Mouse (Mus musculus) myocyte (in vitro differentiated cells): ENCODE measurements at regions not wholly inside any gene's neighbourhood (a gene's known extent, or its start where the extent isn't known, plus 50 kb on each side); places are given as distances from the start of the nearest gene placed in this dataset.

Experiments used
- H3K27me3 ChIP-seq: one replicate; pipeline ENCODE4 v1.6.1; 2011; ENCODE audit not compliant: control insufficient read depth, insufficient read depth, insufficient read length
- H3K36me3 ChIP-seq: one replicate; pipeline ENCODE4 v1.6.1; 2011; ENCODE audit not compliant: control insufficient read depth, insufficient read depth
- H3K4me2 ChIP-seq: one replicate; pipeline ENCODE4 v1.6.1; 2011; ENCODE audit warnings: low read depth, control low read depth
- H3K4me3 ChIP-seq: one replicate; pipeline ENCODE4 v1.5.1; 2011; ENCODE audit warnings: mild to moderate bottlenecking, control low read depth, moderate library complexity
- H3K79me2 ChIP-seq: one replicate; pipeline ENCODE4 v1.6.1; 2011; ENCODE audit not compliant: control insufficient read depth, insufficient read depth
- H3ac ChIP-seq: one replicate; pipeline ENCODE4 v1.6.1; 2011; ENCODE audit not compliant: control insufficient read depth, insufficient read length
- CEBPB ChIP-seq: IDR thresholded peaks from 2 replicates; pipeline ENCODE4 v1.6.1; 2011; ENCODE audit warnings: mild to moderate bottlenecking, moderate library complexity; ENCODE audit not compliant: poor library complexity, insufficient read depth, severe bottlenecking
- E2F4 ChIP-seq: IDR thresholded peaks from one replicate; pipeline ENCODE4 v1.6.1; 2011; ENCODE audit warnings: mild to moderate bottlenecking, control low read depth, moderate library complexity; ENCODE audit not compliant: insufficient read depth
- MAX ChIP-seq: IDR thresholded peaks from one replicate; pipeline ENCODE4 v1.6.1; 2011; ENCODE audit warnings: low read depth, mild to moderate bottlenecking, control low read depth
- MYOD1 ChIP-seq, 3 experiments: IDR thresholded peaks; one replicate each; pipeline ENCODE4 v1.6.1; 2011; ENCODE audit warnings: control low read depth in 2 of 3, low read depth in 2 of 3, mild to moderate bottlenecking in 2 of 3, moderate library complexity in 1 of 3; ENCODE audit not compliant: insufficient read length in 2 of 3, control insufficient read depth in 1 of 3
- MYOG ChIP-seq, 3 experiments: IDR thresholded peaks; one replicate each; pipeline ENCODE4 v1.6.1; 2011; ENCODE audit warnings: control low read depth in 2 of 3, low read depth in 2 of 3, mild to moderate bottlenecking in 2 of 3; ENCODE audit not compliant: insufficient read length in 2 of 3, control insufficient read depth in 1 of 3, insufficient read depth in 1 of 3
- POLR2A ChIP-seq: IDR thresholded peaks from one replicate; pipeline ENCODE4 v1.6.1; 2011; ENCODE audit warnings: low read depth, mild to moderate bottlenecking, control low read depth, moderate library complexity; ENCODE audit not compliant: insufficient read length
- POLR2AphosphoS2 ChIP-seq: IDR thresholded peaks from one replicate; pipeline ENCODE4 v1.6.1; 2011; ENCODE audit warnings: low read depth, control low read depth; ENCODE audit not compliant: insufficient read length
- REST ChIP-seq: IDR thresholded peaks from one replicate; pipeline ENCODE4 v1.6.1; 2011; ENCODE audit warnings: mild to moderate bottlenecking, control low read depth, moderate library complexity; ENCODE audit not compliant: insufficient read depth, insufficient read length
- SRF ChIP-seq: IDR thresholded peaks from one replicate; pipeline ENCODE4 v1.6.1; 2011; ENCODE audit warnings: low read depth; ENCODE audit not compliant: control insufficient read depth, insufficient read length
- TCF12 ChIP-seq: IDR thresholded peaks from one replicate; pipeline ENCODE4 v1.6.1; 2011; ENCODE audit warnings: mild to moderate bottlenecking, control low read depth; ENCODE audit not compliant: poor library complexity, insufficient read depth, severe bottlenecking
- TCF3 ChIP-seq: IDR thresholded peaks from one replicate; pipeline ENCODE4 v1.6.1; 2011; ENCODE audit warnings: low read depth, control low read depth; ENCODE audit not compliant: insufficient read length
- USF1 ChIP-seq: IDR thresholded peaks from one replicate; pipeline ENCODE4 v1.6.1; 2011; ENCODE audit warnings: low read depth, mild to moderate bottlenecking, control low read depth, moderate library complexity

- no peak overlapping the region for H3K4me3 ChIP-seq
- H3K27me3 ChIP-seq: no peaks in the 10 kb centered on the region
- H3ac ChIP-seq: no peak overlapping the region
- no peaks in the 10 kb centered on the region for H3K79me2 ChIP-seq
- no peak overlapping the region for H3K4me2 ChIP-seq
- TF ChIP-seq REST: no peak
- no peak for TF ChIP-seq E2F4
- TF ChIP-seq USF1: no peak
- TF ChIP-seq MYOD1 (IDR thresholded peaks at IDR 0.05; ENCODE audit: control insufficient read depth in 1 of 3, insufficient read length in 2 of 3, low read depth in 2 of 3): no peak
- TF ChIP-seq TCF12: no peak
- TF ChIP-seq MYOG (IDR thresholded peaks at IDR 0.05; ENCODE audit: control insufficient read depth in 1 of 3, insufficient read depth in 1 of 3, insufficient read length in 2 of 3, low read depth in 2 of 3): no peak
- TF ChIP-seq POLR2AphosphoS2: no peak
- TF ChIP-seq TCF3: no peak
- TF ChIP-seq MAX: no peak
- TF ChIP-seq POLR2A: no peak
- TF ChIP-seq SRF: no peak
- TF ChIP-seq CEBPB: no peak
- H3K36me3 ChIP-seq: no peaks in the 10 kb centered on the region
These were observed 249.2 kb upstream of the Cdh4 start for GRCm38 (mm10) chr2:179192906-179193496.

GRCm38 (mm10) chr2:179193507-179194160, 248.6 kb upstream of the Cdh4 start:
- H3K4me2 ChIP-seq: no peak overlapping the region
- H3K27me3 ChIP-seq: no peaks in the 10 kb centered on the region
- TF ChIP-seq REST (peak; percentile 58), TCF12 (no peak)
- no peak overlapping the region for H3ac ChIP-seq
- H3K79me2 ChIP-seq: no peaks in the 10 kb centered on the region
- H3K4me3 ChIP-seq: no peak overlapping the region
- H3K36me3 ChIP-seq: no peaks in the 10 kb centered on the region

DNA sequence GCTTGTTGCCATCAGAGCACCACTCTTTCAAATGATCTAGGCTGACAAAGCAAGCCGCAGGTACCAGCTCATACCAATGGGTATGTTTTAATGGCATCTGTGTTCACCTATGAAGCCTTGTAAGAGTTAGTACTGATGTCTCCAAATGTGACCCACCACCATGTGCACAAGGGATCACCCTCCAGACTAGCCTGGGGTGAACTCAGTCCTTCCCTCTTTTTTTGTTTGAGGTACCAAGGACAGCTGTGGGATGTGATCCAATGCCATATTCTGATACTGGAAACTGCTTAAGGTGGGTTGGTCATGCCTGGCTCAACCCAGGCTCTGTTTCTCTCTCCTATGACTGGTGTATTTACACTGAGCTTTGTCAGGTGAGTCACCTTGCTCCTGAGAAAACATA, 244.8 kb upstream of the Cdh4 start:
- no peak overlapping the region for H3K4me2 ChIP-seq
- no peaks in the 10 kb centered on the region for H3K27me3 ChIP-seq
- TF ChIP-seq POLR2A (no peak), SRF (no peak), REST (no peak), MYOG (IDR thresholded peaks at IDR 0.05; ENCODE audit: control insufficient read depth in 1 of 3, insufficient read depth in 1 of 3, insufficient read length in 2 of 3, low read depth in 2 of 3) (no peak), E2F4 (no peak), MYOD1 (IDR thresholded peaks at IDR 0.05; ENCODE audit: control insufficient read depth in 1 of 3, insufficient read length in 2 of 3, low read depth in 2 of 3) (no peak), TCF3 (no peak), MAX (no peak), CEBPB (no peak), POLR2AphosphoS2 (no peak), TCF12 (no peak), USF1 (no peak)
- H3K79me2 ChIP-seq: no peaks in the 10 kb centered on the region
- H3K36me3 ChIP-seq: no peaks in the 10 kb centered on the region
- no peak overlapping the region for H3K4me3 ChIP-seq
- no peak overlapping the region for H3ac ChIP-seq

- no peak overlapping the region for H3ac ChIP-seq
- no peaks in the 10 kb centered on the region for H3K27me3 ChIP-seq
- H3K4me2 ChIP-seq: no peak overlapping the region
- no peaks in the 10 kb centered on the region for H3K79me2 ChIP-seq
- no peaks in the 10 kb centered on the region for H3K36me3 ChIP-seq
- no peak overlapping the region for H3K4me3 ChIP-seq
- TF ChIP-seq POLR2AphosphoS2: no peak
- peak; percentile 64 for TF ChIP-seq REST
These were observed 241.7 kb upstream of the Cdh4 start for GRCm38 (mm10) chr2:179200495-179200894.

DNA sequence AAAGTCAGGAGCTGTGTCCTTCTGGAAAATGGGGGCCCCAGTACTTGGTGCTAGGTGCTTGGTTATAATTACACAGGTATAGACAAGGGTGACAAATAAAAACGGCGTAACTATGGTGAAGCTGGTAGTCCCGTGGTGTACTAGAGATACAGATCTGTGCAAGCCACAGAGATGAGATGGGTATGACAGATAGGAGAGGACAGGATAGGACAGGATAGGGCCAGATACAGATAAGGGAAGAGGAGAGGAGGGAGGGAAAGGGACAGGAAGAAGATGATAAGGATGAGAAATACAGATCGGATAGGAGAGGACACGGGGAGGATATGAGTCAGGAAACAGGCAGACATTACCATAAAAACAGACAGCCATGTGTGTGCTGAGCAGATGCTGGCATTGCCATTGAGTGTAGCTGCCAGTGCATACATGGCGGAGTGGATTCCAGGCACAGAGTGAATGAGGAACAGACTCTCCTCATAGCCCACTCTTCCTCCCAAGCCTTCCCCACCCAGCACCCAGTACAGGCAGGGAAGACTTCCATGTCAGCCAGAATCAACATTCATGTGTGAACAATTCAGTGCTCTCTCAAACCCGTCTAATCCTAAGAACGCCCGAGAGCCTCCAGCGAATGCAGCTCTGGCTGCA, 231.9 kb upstream of the Cdh4 start:
- Histone ChIP-seq H3K4me3 (no peak overlapping the region), H3K79me2 (no peaks in the 10 kb centered on the region), H3K36me3 (no peaks in the 10 kb centered on the region), H3K4me2 (no peak overlapping the region), H3K27me3 (no peaks in the 10 kb centered on the region), H3ac (no peak overlapping the region)
- no peak for TF ChIP-seq SRF
